Mouse (Mus musculus) neural tube, embryonic 15.5 days (tissue): ENCODE data around the gene Sema6d. TPM values are rescaled to one million over a fixed set of nuclear protein-coding genes. Genes with fewer than 3 reads are reported as not detected.

ENCODE experiments used
- ATAC-seq: fragments of 200-750 bp; cut with Nextera tagmentation; 2 replicates; pipeline ENCODE4 v1.8.0; 2017; ENCODE audit warnings: mild to moderate bottlenecking, moderate TSS enrichment, moderate library complexity; ENCODE audit not compliant: low FRiP score
- H3K27ac ChIP-seq: fragments of 300-500 bp; sonication (generic); replicated peaks from 2 replicates; pipeline ENCODE4 v1.5.1; 2015; ENCODE audit warnings: mild to moderate bottlenecking, inconsistent platforms
- H3K27me3 ChIP-seq: fragments of 300-500 bp; sonication (generic); replicated peaks from 2 replicates; pipeline ENCODE4 v1.6.1; 2015; ENCODE audit warnings: inconsistent platforms
- H3K36me3 ChIP-seq: fragments of 300-500 bp; sonication (generic); 2 replicates; pipeline ENCODE4 v1.6.1; 2015; ENCODE audit warnings: inconsistent platforms
- H3K4me1 ChIP-seq: fragments of 300-500 bp; sonication (generic); 2 replicates; pipeline ENCODE4 v1.6.1; 2015; ENCODE audit warnings: inconsistent platforms
- H3K4me2 ChIP-seq: fragments of 300-500 bp; sonication (generic); 2 replicates; pipeline ENCODE4 v1.6.1; 2015; ENCODE audit warnings: inconsistent platforms, mild to moderate bottlenecking, moderate library complexity
- H3K4me3 ChIP-seq: fragments of 300-500 bp; sonication (generic); replicated peaks from 2 replicates; pipeline ENCODE4 v1.5.1; 2015; ENCODE audit warnings: mild to moderate bottlenecking, inconsistent platforms
- H3K9ac ChIP-seq: fragments of 300-500 bp; sonication (generic); replicated peaks from 2 replicates; pipeline ENCODE4 v1.6.1; 2015; ENCODE audit warnings: mild to moderate bottlenecking, inconsistent platforms
- H3K9me3 ChIP-seq: fragments of 300-500 bp; sonication (generic); replicated peaks from 2 replicates; pipeline ENCODE4 v1.6.1; 2016; ENCODE audit warnings: inconsistent platforms
- WGBS: fragments of 180-500 bp; shearing (Covaris S2); methylation state at CpG from one replicate; pipeline ENCODE4 v1.1.7; 2015; ENCODE audit warnings: mixed read lengths; 5-methylcytosine and 5-hydroxymethylcytosine counted together
- polyA plus RNA-seq: library from polyadenylated mRNA; unstranded; fragments of >200 nt; fragmentation: Nextera tagmentation; extraction: Ambion mirVana; gene quantifications from 2 replicates; pipeline ENCODE4 v1.2.1, GENCODE M21; 2015

Sema6d gene
- polyA plus RNA-seq, 1 experiment from 2014 or later: 50.4 TPM

DNA sequence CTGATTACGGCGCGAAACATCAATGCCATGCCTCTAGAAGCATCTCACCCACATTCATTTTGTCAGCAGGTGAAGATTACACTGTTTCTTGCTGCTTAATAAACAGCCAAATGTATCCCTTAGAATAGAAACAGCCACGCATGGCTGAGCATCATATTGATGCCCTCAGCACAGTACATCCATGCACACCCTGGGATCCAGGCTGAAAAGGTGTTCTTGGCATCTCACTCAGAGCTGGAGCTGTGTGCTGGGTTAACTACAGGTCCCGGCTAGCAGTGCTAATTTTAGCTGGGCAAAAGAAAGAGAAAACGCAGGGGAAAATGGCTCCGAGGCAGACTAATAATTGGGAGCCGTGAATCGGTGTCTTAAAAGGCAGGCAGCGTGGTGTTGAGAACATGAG lies 612.9 kb downstream of the Sema6d start:
- 79% methylated on average over 10 of the region's 10 CpGs for WGBS
- no peaks in the 10 kb centered on the region for H3K9me3 ChIP-seq
- H3K27ac ChIP-seq: no peak overlapping the region
- H3K36me3 ChIP-seq: no peaks in the 10 kb centered on the region
- no peaks in the 10 kb centered on the region for H3K27me3 ChIP-seq
- no peak overlapping the region for H3K9ac ChIP-seq
- H3K4me2 ChIP-seq: no peak overlapping the region
- H3K4me3 ChIP-seq: no peak overlapping the region
- H3K4me1 ChIP-seq: no peaks in the 10 kb centered on the region
- no peak for ATAC-seq

DNA sequence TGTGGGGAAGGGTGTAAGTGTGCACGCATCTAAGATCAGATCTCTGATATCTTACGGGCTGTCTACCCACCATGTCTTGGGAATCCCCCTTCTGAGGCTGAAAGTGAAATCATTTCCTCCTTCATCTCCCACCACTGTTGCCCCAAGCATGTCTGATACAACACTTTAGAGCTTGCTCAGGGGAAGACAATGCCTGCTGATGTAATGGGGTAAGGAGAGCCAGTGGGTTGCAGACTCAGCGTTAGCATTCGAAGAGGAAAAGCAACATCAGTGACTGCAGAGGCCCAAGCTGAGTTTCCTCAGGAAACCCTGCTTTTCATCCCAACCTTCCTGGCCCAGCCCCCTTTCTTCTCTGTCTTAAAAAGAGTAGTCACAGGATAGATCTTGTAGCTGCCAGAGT lies 615.2 kb downstream of the Sema6d start:
- H3K27me3 ChIP-seq: no peaks in the 10 kb centered on the region
- H3K4me1 ChIP-seq: no peaks in the 10 kb centered on the region
- H3K9ac ChIP-seq: no peak overlapping the region
- no peak overlapping the region for H3K4me3 ChIP-seq
- no peak for ATAC-seq
- 76% methylated on average over 4 of the region's 4 CpGs for WGBS
- H3K27ac ChIP-seq: no peak overlapping the region
- H3K4me2 ChIP-seq: no peak overlapping the region
- H3K36me3 ChIP-seq: no peaks in the 10 kb centered on the region
- H3K9me3 ChIP-seq: no peaks in the 10 kb centered on the region

DNA sequence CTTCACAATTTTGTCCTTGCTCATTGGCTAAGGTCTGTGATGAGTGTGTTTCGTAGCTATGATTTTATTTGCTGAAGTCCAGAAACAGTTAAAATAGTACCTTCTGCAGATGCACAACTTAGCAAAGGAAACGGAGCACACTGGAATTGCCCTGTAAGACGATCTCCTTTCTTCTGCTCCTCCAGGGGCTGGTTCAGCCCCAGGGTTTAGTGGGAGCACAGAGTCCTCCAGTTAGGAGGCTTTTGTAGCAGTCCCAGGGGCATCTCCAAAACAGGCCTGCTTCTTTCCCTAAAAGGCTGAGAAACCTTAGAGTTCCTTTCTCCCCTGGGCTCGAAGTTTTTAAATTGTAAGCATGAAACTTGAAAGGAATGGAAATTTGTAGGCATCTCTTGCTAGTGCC lies 616.0 kb downstream of the Sema6d start:
- no peak for ATAC-seq
- H3K27me3 ChIP-seq: no peaks in the 10 kb centered on the region
- H3K4me3 ChIP-seq: no peak overlapping the region
- no peak overlapping the region for H3K27ac ChIP-seq
- H3K9ac ChIP-seq: no peak overlapping the region
- no peaks in the 10 kb centered on the region for H3K4me1 ChIP-seq
- H3K36me3 ChIP-seq: no peaks in the 10 kb centered on the region
- H3K9me3 ChIP-seq: no peaks in the 10 kb centered on the region
- H3K4me2 ChIP-seq: no peak overlapping the region
- 50% methylated on average over 4 of the region's 4 CpGs for WGBS

DNA sequence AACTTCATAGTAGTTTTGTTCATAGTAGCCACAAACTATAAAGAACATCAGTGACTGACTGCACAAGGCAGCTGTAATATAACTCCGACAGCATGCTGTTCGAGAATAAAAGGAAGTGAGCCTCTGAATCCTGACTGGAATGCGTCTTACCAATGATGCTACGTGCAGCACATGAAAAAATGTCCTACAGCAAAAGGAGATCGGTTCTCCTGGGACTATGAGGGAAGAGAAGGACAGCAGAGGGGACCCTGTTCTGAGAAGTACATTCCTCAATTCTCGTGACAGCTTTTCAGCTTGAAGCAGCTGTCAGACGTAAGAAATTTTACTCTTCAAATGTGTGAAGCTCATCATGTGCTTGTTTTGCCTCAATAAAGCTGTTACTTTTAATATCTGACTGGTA lies 617.1 kb downstream of the Sema6d start:
- Histone ChIP-seq H3K27ac (no peak overlapping the region), H3K4me1 (no peaks in the 10 kb centered on the region), H3K9ac (no peak overlapping the region), H3K4me2 (no peak overlapping the region), H3K9me3 (no peaks in the 10 kb centered on the region), H3K36me3 (no peaks in the 10 kb centered on the region), H3K4me3 (no peak overlapping the region), H3K27me3 (no peaks in the 10 kb centered on the region)
- WGBS: 51% methylated on average over 7 of the region's 7 CpGs
- ATAC-seq: no peak
